Mouse (Mus musculus): ENCODE measurements at regions not wholly inside any gene's neighbourhood (a gene's known extent, or its start where the extent isn't known, plus 50 kb on each side); places are given as distances from the start of the nearest gene placed in this dataset.
"Not testable (repeated sequence)": the region's sequence is repeated elsewhere in the genome, so short reads cannot be mapped to it uniquely, and the experiment has no call there.

GRCm38 (mm10) chr3:68795641-68796040 lies 73.7 kb upstream of the 1110032F04Rik start:
- DNase-seq, result no peak

DNA sequence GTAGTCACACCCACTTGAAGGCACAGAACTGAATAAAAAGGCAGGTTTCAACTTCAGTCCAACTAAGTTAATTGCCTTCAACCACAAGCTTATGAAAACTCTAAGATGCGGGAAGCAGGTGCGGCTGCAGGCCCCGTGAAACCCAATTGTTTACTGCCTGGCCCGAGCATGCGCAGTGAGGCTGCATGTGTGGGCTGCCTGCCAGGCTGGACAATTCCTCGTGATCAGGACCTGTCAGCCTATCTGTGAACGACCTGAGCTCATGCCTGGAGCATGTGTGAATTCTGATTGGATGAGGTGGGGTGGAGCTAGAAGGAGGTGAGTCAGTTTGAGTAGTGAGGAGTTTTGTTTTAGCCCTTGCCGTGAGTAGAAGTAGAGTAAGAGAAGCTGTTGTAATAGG lies 71.0 kb upstream of the 1110032F04Rik start:
- not testable (repeated sequence) for DNase-seq

DNA sequence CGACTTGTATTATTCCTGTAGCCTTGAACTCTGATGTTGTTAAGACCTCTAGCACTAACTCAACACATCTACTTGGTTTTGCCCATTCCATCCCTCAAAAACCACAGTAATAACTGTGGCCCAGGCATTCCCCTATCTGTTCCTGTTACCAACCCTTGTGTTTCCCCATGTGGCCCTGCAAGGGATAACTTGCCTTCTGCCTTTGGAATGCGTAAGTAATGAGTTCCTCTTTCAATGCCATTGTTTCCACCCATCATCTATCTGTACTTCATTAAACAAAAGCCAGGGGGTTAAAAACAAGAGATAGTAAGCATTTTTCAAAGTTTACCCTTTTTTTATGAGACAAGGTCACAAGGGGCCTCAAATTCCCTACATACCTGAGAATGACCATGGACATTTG lies 60.5 kb upstream of the 1110032F04Rik start:
- DNase-seq, result no peak

- no peak for DNase-seq
Observed at GRCm38 (mm10) chr3:68813461-68813860, 55.9 kb upstream of the 1110032F04Rik start.

GRCm38 (mm10) chr3:68814011-68814690 lies 55.2 kb upstream of the 1110032F04Rik start:
- no peak for DNase-seq

DNA sequence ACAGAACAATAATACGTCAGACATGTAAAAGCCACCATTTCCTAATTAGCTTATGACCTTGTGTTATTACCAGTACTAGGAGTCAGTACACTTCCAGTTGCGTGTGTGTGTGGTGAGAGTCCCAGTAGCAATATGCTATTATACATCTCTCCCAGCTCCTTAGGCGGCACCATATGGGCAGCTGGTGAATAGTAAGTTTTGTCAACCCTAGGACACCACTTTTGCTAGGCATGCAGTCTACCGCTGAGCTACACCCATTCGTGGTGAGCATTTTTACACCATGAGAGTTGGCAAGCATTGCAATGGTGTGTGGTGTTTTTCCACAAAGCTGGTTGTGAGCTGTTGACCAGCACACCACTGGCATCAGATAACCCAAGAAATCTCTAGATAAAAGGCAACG lies 53.8 kb upstream of the 1110032F04Rik start:
- no peak for DNase-seq

DNA sequence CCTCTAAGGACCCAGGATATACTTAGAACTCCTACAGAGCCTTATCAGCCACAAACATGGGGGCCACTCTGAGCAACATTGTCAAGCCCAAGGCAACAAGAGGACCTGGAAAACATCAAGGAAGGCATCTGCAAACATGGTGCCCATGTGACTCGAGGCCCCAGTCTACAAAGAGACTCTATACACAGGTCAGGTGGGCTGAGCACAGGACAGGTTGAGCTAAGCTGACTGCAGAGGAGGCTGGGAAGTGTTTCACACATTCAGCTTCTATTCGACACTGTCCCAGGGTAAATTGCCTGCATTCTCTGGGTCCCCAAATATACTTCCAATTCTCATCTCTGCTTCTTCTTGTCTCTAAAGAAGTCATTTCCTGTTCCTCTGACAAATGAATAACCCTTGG lies 52.1 kb upstream of the 1110032F04Rik start:
- no peak for DNase-seq
